Mouse (Mus musculus): ENCODE measurements around the gene Tyw1. TPM values are rescaled to one million over a fixed set of nuclear protein-coding genes. Genes with fewer than 3 reads are reported as not detected.

Gene Tyw1
- 18.5 and 26.4 TPM in 2 replicates for polyA plus RNA-seq (2014; fragmentation: Nextera tagmentation; extraction: Ambion mirVana)

DNA sequence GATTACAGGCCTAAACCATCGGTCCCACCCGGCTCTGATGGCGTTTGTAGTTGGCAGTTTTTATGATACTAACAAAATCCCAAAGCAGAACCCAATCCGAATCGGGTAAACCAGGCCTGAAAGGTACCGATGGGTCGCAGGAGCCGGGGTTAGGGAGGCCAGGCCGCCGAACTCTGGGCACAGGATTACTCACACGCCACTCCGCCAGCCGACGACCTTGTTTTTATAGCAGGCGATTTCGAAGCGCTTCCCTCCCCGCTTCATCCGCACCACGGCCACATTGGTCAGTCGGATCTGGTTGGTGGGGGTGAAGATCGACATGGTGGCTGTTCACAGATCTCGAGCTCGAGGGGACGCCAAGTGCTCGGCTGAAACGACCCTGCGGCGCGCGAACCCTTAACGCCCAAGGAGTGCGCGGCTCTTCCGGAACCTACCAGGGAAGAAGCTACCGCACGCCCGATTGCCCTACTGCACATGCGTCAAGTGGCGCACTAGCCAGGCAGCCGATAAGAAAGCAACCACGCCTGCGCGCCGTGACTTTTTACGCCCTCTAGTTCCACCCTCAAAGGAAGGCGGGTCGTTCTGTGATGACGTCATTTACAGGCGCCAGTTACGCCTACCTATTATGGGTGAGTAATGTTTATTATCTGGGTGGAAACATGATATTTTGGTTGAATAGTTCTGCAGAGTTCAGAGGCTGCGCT lies at the start of gene Tyw1, which contains the start of gene Sbds:
Gene Tyw1, plus strand, starts transcription at position 603 of the 704 bp plus-strand sequence.
Gene Sbds, minus strand, starts transcription at position 514 of the 704 bp plus-strand sequence.
- WGBS: under 1% methylated on average over 52 of the region's 52 CpGs
- peaks cover 33% of the 10 kb centered on the region for H3K36me3 ChIP-seq (ENCODE audit: control insufficient read depth, insufficient read depth, low read length)
- peak within 1 kb of the TSS; percentile 85 for H3K4me2 ChIP-seq (ENCODE audit: low read length)
- peaks cover 13% of the 10 kb centered on the region; the same call in 1 of the 2 replicates for H3K4me1 ChIP-seq (ENCODE audit: control insufficient read depth, insufficient read depth, low read length)
- no peaks in the 10 kb centered on the region for H3K27me3 ChIP-seq (ENCODE audit: control insufficient read depth, insufficient read depth, low read length)
- ATAC-seq (ENCODE audit: low FRiP score, low TSS enrichment): peak; percentile 89
- peak within 1 kb of the TSS; percentile 79 for H3K27ac ChIP-seq (replicated peaks; ENCODE audit: low read depth, low read length)
- H3K9me3 ChIP-seq (ENCODE audit: control insufficient read depth, low read length): no peaks in the 10 kb centered on the region
- peak within 1 kb of the TSS; percentile 72 for H3K4me3 ChIP-seq (replicated peaks; ENCODE audit: low read depth, low read length)
- DNase-seq: peak; percentile 100
- H3K9ac ChIP-seq (replicated peaks; ENCODE audit: low read length): peak within 1 kb of the TSS; percentile 74

DNA sequence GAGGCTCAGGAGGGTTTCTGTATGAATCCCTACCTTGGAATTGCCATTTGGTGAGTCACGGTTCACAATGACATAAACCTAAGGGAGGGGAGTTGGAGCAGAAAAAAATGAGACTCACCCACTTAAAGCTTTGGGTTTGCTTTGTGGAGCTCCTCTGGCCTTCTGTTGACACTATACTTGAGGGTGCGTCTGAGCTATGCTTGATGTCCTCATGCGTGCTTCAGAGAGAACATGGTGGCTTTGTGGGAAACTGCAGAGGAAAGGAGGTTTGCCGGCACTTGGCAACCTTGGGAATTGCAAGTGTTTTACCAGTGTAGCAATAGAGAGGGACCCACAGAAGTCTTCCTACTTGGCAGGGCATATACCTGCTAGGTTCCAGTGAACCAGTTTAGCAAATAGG lies 48.1 kb upstream of the Tyw1 start:
- Histone ChIP-seq H3K4me1 (ENCODE audit: control insufficient read depth, insufficient read depth, low read length) (no peaks in the 10 kb centered on the region), H3K4me2 (ENCODE audit: low read length) (no peak overlapping the region), H3K9me3 (ENCODE audit: control insufficient read depth, low read length) (no peaks in the 10 kb centered on the region), H3K9ac (replicated peaks; ENCODE audit: low read length) (no peak overlapping the region), H3K36me3 (ENCODE audit: control insufficient read depth, insufficient read depth, low read length) (peaks cover 65% of the 10 kb centered on the region), H3K27me3 (ENCODE audit: control insufficient read depth, insufficient read depth, low read length) (no peaks in the 10 kb centered on the region), H3K4me3 (replicated peaks; ENCODE audit: low read depth, low read length) (no peak overlapping the region), H3K27ac (replicated peaks; ENCODE audit: low read depth, low read length) (no peak overlapping the region)
- DNase-seq: no peak
- 95% methylated on average over 4 of the region's 4 CpGs for WGBS
- no peak for ATAC-seq (ENCODE audit: low FRiP score, low TSS enrichment)

DNA sequence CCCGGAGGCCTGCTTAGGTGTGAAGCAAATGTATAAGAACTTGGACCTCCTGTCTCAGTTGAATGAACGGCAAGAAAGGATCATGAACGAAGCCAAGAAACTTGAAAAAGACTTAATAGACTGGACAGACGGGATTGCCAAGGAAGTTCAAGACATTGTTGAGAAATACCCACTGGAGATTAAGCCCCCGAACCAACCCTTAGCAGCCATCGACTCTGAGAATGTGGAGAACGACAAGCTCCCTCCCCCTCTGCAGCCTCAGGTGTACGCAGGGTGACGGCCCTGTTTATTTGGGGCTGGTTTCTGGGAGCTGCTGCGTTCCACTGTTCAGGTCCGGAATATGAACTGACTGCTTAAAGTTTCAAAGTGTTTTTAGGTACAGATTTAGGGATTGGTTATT lies 42.5 kb upstream of the Tyw1 start:
- H3K27me3 ChIP-seq (ENCODE audit: control insufficient read depth, insufficient read depth, low read length): no peaks in the 10 kb centered on the region
- ATAC-seq (ENCODE audit: low FRiP score, low TSS enrichment): no peak
- 83% methylated on average over 11 of the region's 11 CpGs for WGBS

DNA sequence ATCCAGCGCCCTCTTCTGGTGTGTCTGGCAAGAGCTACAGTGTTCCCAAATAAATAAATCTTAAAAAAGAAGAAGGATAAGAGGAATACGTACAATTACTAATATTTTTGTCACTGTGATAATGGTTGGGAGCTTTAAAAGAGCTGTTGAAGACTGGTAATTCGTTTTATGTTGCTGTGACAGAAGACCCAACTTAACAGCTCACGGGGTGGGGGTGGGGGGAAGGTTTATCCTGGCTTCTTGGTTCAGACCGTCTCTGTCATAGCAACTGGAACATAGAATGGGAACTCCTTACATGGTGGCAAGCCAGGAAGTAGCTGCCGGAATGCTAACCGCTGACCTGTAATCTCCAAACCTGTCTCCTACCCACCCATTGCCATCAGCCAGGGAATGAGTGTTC lies 38.6 kb upstream of the Tyw1 start, which contains the start of gene Tmem248:
Gene Tmem248, plus strand, starts transcription at position 301 of the 400 bp plus-strand sequence.
- WGBS: 81% methylated on average over 7 of the region's 7 CpGs
- no peak for ATAC-seq (ENCODE audit: low FRiP score, low TSS enrichment)

More for the DNA sequence above, 42.5 kb upstream of the Tyw1 start:
- Histone ChIP-seq H3K4me2 (ENCODE audit: low read length) (no peak overlapping the region), H3K27ac (replicated peaks; ENCODE audit: low read depth, low read length) (no peak overlapping the region), H3K9me3 (ENCODE audit: control insufficient read depth, low read length) (no peaks in the 10 kb centered on the region), H3K9ac (replicated peaks; ENCODE audit: low read length) (no peak overlapping the region), H3K36me3 (ENCODE audit: control insufficient read depth, insufficient read depth, low read length) (peaks cover 64% of the 10 kb centered on the region), H3K4me1 (ENCODE audit: control insufficient read depth, insufficient read depth, low read length) (no peaks in the 10 kb centered on the region), H3K4me3 (replicated peaks; ENCODE audit: low read depth, low read length) (no peak overlapping the region)
- no peak for DNase-seq

DNA sequence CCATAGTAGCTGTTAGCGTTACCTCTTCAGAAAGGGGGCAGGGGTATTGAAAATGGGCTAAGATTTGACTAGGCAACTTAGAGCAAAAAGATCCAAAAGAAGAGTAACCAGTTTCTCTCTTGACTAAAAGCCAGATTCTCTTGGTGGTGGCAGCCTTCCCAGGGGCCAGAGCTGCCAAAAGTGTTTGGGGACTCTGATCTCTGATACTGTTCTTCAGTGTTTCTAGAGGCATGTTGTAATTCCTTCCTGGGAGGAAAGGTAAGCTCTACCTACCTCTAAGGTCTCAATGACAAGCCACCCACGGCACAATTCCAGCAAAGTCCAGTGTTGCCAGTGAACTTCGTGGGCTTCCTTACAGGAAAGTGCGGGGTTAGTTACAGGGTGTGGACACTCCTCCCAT lies 38.0 kb upstream of the Tyw1 start:
- H3K27me3 ChIP-seq (ENCODE audit: control insufficient read depth, insufficient read depth, low read length): no peaks in the 10 kb centered on the region
- no peak overlapping the region for H3K27ac ChIP-seq (replicated peaks; ENCODE audit: low read depth, low read length)
- peaks cover 28% of the 10 kb centered on the region for H3K36me3 ChIP-seq (ENCODE audit: control insufficient read depth, insufficient read depth, low read length)
- H3K9me3 ChIP-seq (ENCODE audit: control insufficient read depth, low read length): no peaks in the 10 kb centered on the region
- H3K4me2 ChIP-seq (ENCODE audit: low read length): no peak overlapping the region
- H3K9ac ChIP-seq (replicated peaks; ENCODE audit: low read length): no peak overlapping the region
- no peaks in the 10 kb centered on the region for H3K4me1 ChIP-seq (ENCODE audit: control insufficient read depth, insufficient read depth, low read length)
- DNase-seq: no peak
- H3K4me3 ChIP-seq (replicated peaks; ENCODE audit: low read depth, low read length): no peak overlapping the region
- no peak for ATAC-seq (ENCODE audit: low FRiP score, low TSS enrichment)
- 90% methylated on average over 4 of the region's 4 CpGs for WGBS

More for the DNA sequence above, 38.6 kb upstream of the Tyw1 start, which contains the start of gene Tmem248:
- no peak within 1 kb of the TSS for H3K4me3 ChIP-seq (replicated peaks; ENCODE audit: low read depth, low read length)
- no peak for DNase-seq
- no peak within 1 kb of the TSS for H3K9ac ChIP-seq (replicated peaks; ENCODE audit: low read length)
- H3K9me3 ChIP-seq (ENCODE audit: control insufficient read depth, low read length): no peaks in the 10 kb centered on the region
- H3K27ac ChIP-seq (replicated peaks; ENCODE audit: low read depth, low read length): no peak within 1 kb of the TSS
- H3K4me1 ChIP-seq (ENCODE audit: control insufficient read depth, insufficient read depth, low read length): no peaks in the 10 kb centered on the region
- H3K4me2 ChIP-seq (ENCODE audit: low read length): no peak within 1 kb of the TSS
- no peaks in the 10 kb centered on the region for H3K27me3 ChIP-seq (ENCODE audit: control insufficient read depth, insufficient read depth, low read length)
- H3K36me3 ChIP-seq (ENCODE audit: control insufficient read depth, insufficient read depth, low read length): peaks cover 34% of the 10 kb centered on the region

DNA sequence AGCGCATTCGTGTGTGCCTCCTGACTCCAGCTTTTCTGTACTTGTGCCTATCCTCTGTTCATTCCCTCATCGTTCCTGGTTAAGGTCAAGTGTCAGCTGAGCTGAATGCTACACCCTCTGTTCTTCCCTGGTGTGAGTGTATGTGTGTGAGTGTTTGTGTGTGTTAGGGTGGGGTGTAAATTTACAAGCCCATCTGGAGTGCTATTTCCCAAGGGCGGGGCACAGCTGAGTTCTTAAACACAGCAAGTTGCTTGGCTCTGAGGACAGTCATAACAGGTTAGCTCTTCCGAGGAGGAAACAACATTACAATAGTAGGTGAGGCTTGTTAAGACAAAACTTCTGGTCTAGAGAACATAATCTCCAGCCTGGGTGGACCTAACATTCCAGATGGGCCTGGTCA lies 37.1 kb upstream of the Tyw1 start:
- H3K27me3 ChIP-seq (ENCODE audit: control insufficient read depth, insufficient read depth, low read length): no peaks in the 10 kb centered on the region
- DNase-seq (no peak), ATAC-seq (ENCODE audit: low FRiP score, low TSS enrichment) (no peak)
- H3K9ac ChIP-seq (replicated peaks; ENCODE audit: low read length): no peak overlapping the region
- no peak overlapping the region for H3K4me3 ChIP-seq (replicated peaks; ENCODE audit: low read depth, low read length)
- no peak overlapping the region for H3K27ac ChIP-seq (replicated peaks; ENCODE audit: low read depth, low read length)
- H3K4me2 ChIP-seq (ENCODE audit: low read length): no peak overlapping the region
- H3K9me3 ChIP-seq (ENCODE audit: control insufficient read depth, low read length): no peaks in the 10 kb centered on the region
- 94% methylated on average over 5 of the region's 5 CpGs for WGBS
- peaks cover 19% of the 10 kb centered on the region for H3K36me3 ChIP-seq (ENCODE audit: control insufficient read depth, insufficient read depth, low read length)
- H3K4me1 ChIP-seq (ENCODE audit: control insufficient read depth, insufficient read depth, low read length): peaks cover 5% of the 10 kb centered on the region; the same call in 1 of the 2 replicates

DNA sequence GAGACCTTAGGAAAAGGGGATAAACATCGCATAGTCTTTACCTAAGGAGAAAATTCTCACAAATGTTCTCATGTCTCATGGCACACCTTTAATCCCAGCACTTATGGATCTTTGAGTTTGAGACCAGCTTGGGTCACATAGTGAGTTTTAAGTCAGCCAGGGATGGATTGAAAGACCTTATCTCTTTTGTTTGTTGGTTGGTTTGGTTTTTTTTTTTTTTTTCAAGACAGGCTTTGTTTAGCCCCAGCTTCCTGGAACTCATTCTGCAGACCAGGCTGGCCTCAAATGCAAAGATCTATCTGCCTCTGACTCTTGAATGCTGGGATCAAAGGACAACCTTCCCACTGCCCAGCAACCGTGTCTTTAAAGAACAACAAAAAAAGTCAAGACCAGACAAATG lies 34.1 kb upstream of the Tyw1 start:
- no peaks in the 10 kb centered on the region for H3K9me3 ChIP-seq (ENCODE audit: control insufficient read depth, low read length)
- peak overlapping the region; percentile 99 for H3K4me3 ChIP-seq (replicated peaks; ENCODE audit: low read depth, low read length)
- no peaks in the 10 kb centered on the region for H3K36me3 ChIP-seq (ENCODE audit: control insufficient read depth, insufficient read depth, low read length)
- H3K4me1 ChIP-seq (ENCODE audit: control insufficient read depth, insufficient read depth, low read length): peaks cover 11% of the 10 kb centered on the region; the same call in 1 of the 2 replicates
- WGBS: 56% methylated on average over 2 of the region's 2 CpGs
- peak overlapping the region; percentile 78 for H3K27ac ChIP-seq (replicated peaks; ENCODE audit: low read depth, low read length)
- peak overlapping the region; percentile 73 for H3K4me2 ChIP-seq (ENCODE audit: low read length)
- DNase-seq (no peak), ATAC-seq (ENCODE audit: low FRiP score, low TSS enrichment) (no peak)
- peak overlapping the region; percentile 94 for H3K9ac ChIP-seq (replicated peaks; ENCODE audit: low read length)
- H3K27me3 ChIP-seq (ENCODE audit: control insufficient read depth, insufficient read depth, low read length): no peaks in the 10 kb centered on the region

DNA sequence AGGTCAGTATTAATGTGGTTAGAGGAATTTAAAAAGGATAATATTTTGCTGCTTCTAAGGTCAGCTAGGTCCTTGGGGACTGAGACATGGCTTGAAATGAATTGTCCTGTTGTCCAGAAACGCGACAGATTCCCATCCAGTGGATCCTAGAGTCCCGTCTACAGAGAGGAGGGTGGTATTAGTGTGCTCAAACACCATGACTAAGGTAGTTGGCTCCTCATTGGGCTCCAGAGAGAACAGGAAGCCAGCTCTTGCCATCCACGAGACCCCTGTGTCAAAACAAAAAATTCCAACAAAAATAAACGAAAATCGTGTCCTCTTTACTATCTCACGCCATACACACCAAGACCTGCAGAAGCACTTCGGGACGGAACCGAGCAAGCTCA lies 33.7 kb upstream of the Tyw1 start:
- Histone ChIP-seq H3K27me3 (ENCODE audit: control insufficient read depth, insufficient read depth, low read length) (no peaks in the 10 kb centered on the region), H3K4me3 (replicated peaks; ENCODE audit: low read depth, low read length) (peak overlapping the region; percentile 99), H3K9me3 (ENCODE audit: control insufficient read depth, low read length) (no peaks in the 10 kb centered on the region), H3K9ac (replicated peaks; ENCODE audit: low read length) (peak overlapping the region; percentile 94), H3K4me2 (ENCODE audit: low read length) (peak overlapping the region; percentile 73), H3K36me3 (ENCODE audit: control insufficient read depth, insufficient read depth, low read length) (no peaks in the 10 kb centered on the region), H3K27ac (replicated peaks; ENCODE audit: low read depth, low read length) (peak overlapping the region; percentile 78), H3K4me1 (ENCODE audit: control insufficient read depth, insufficient read depth, low read length) (peaks cover 11% of the 10 kb centered on the region; the same call in 1 of the 2 replicates)
- WGBS: under 1% methylated on average over 10 of the region's 10 CpGs
- no peak for DNase-seq
- ATAC-seq (ENCODE audit: low FRiP score, low TSS enrichment): peak; percentile 61; the same call in 1 of the 2 replicates

Measured in midbrain, embryonic 14.5 days (tissue).